Mouse (Mus musculus) kidney, postnatal 14 days (tissue): ENCODE results near the gene Gm21958.
"Not testable (repeated sequence)": the region's sequence is repeated elsewhere in the genome, so short reads cannot be mapped to it uniquely, and the experiment has no call there.

Experiments
- DNase-seq: peaks from one replicate; pipeline ENCODE4 v3.0.0; 2022; ENCODE audit warnings: mixed read lengths

Gene Gm21958

GRCm38 (mm10) chr3:54718947-54719346 lies 4.8 kb upstream of the Gm21958 start:
- DNase-seq, result no peak

GRCm38 (mm10) chr3:54717348-54717747 lies 3.2 kb upstream of the Gm21958 start:
- no peak for DNase-seq

GRCm38 (mm10) chr3:54715461-54715860 lies 1.3 kb upstream of the Gm21958 start:
- DNase-seq, result no peak

GRCm38 (mm10) chr3:54708972-54709371 lies 5.2 kb downstream of the Gm21958 start:
- DNase-seq, result no peak

- DNase-seq, result not testable (repeated sequence)
Observed at GRCm38 (mm10) chr3:54704106-54704505, 10.0 kb downstream of the Gm21958 start.

- DNase-seq, result no peak
Observed at GRCm38 (mm10) chr3:54699759-54700301, 14.3 kb downstream of the Gm21958 start.

- no peak for DNase-seq
Observed at GRCm38 (mm10) chr3:54693056-54693415, 21.1 kb downstream of the Gm21958 start.

- DNase-seq, result peak; percentile 96
Observed at GRCm38 (mm10) chr3:54692202-54693055, 21.7 kb downstream of the Gm21958 start, which contains the start of gene Supt20. Gene Supt20, plus strand, starts transcription at chr3:54692807.

- DNase-seq, result no peak
Observed at GRCm38 (mm10) chr3:54689091-54689490, 25.1 kb downstream of the Gm21958 start.

- no peak for DNase-seq
Observed at GRCm38 (mm10) chr3:54687245-54687644, 26.9 kb downstream of the Gm21958 start.

GRCm38 (mm10) chr3:54685202-54685601 lies 29.0 kb downstream of the Gm21958 start:
- DNase-seq, result no peak

GRCm38 (mm10) chr3:54681310-54682204 lies 32.6 kb downstream of the Gm21958 start:
- DNase-seq, result no peak

- DNase-seq, result no peak
Observed at GRCm38 (mm10) chr3:54676818-54677217, 37.3 kb downstream of the Gm21958 start.

- peak; percentile 54 for DNase-seq
Observed at GRCm38 (mm10) chr3:54672557-54673529, 41.3 kb downstream of the Gm21958 start.

- DNase-seq, result no peak
Observed at GRCm38 (mm10) chr3:54672111-54672510, 42.0 kb downstream of the Gm21958 start.

- DNase-seq, result no peak
Observed at GRCm38 (mm10) chr3:54669559-54669958, 44.6 kb downstream of the Gm21958 start.

- no peak for DNase-seq
Observed at GRCm38 (mm10) chr3:54668722-54669121, 45.4 kb downstream of the Gm21958 start.

GRCm38 (mm10) chr3:54668141-54668540 lies 46.0 kb downstream of the Gm21958 start:
- no peak for DNase-seq
